Mouse (Mus musculus) olfactory bulb, adult 2 months (tissue): Measurements from ENCODE around the gene Zfp976. TPM values are rescaled to one million over a fixed set of nuclear protein-coding genes. Genes with fewer than 3 reads are reported as not detected.
A peak's percentile ranks its signal among the peaks of the same experiment; 100 is the strongest.
"Not testable (repeated sequence)": the region's sequence is repeated elsewhere in the genome, so short reads cannot be mapped to it uniquely, and the experiment has no call there.

ENCODE experiments used
- H3K27ac ChIP-seq: fragments of 200-500 bp; 2 replicates; pipeline ENCODE4 v1.5.1; 2012; ENCODE audit warnings: low read depth, low read length; ENCODE audit not compliant: insufficient read depth
- H3K4me1 ChIP-seq: fragments of 200-500 bp; 2 replicates; pipeline ENCODE4 v1.6.1; 2012; ENCODE audit warnings: low read length; ENCODE audit not compliant: control insufficient read depth, insufficient read depth
- H3K4me3 ChIP-seq: fragments of 200-500 bp; 2 replicates; pipeline ENCODE4 v1.5.1; 2012; ENCODE audit warnings: mild to moderate bottlenecking, low read depth, low read length, moderate library complexity; ENCODE audit not compliant: insufficient read depth
- CTCF ChIP-seq: fragments of 200-500 bp; IDR thresholded peaks from 2 replicates; pipeline ENCODE4 v1.5.1; 2012; ENCODE audit warnings: low read depth, mild to moderate bottlenecking, low read length, moderate library complexity; ENCODE audit not compliant: insufficient read depth
- POLR2A ChIP-seq: fragments of 200-500 bp; IDR thresholded peaks from 2 replicates; pipeline ENCODE4 v1.6.1; 2012; ENCODE audit warnings: mild to moderate bottlenecking, low read depth, low read length, moderate library complexity; ENCODE audit not compliant: insufficient read depth
- WGBS: fragments of 180-500 bp; shearing (Covaris S2); methylation state at CpG from one replicate; pipeline ENCODE4 v1.1.7; 2018; 5-methylcytosine and 5-hydroxymethylcytosine counted together
- polyA plus RNA-seq: library from polyadenylated mRNA; stranded (reverse); fragments of >200 nt; gene quantifications from 2 replicates; pipeline ENCODE4 v1.2.4, GENCODE M21; 2012; ENCODE audit warnings: low replicate concordance; ENCODE audit not compliant: missing spikeins, insufficient read depth, insufficient read length

Gene Zfp976
- polyA plus RNA-seq: not detected in 2 replicates

DNA sequence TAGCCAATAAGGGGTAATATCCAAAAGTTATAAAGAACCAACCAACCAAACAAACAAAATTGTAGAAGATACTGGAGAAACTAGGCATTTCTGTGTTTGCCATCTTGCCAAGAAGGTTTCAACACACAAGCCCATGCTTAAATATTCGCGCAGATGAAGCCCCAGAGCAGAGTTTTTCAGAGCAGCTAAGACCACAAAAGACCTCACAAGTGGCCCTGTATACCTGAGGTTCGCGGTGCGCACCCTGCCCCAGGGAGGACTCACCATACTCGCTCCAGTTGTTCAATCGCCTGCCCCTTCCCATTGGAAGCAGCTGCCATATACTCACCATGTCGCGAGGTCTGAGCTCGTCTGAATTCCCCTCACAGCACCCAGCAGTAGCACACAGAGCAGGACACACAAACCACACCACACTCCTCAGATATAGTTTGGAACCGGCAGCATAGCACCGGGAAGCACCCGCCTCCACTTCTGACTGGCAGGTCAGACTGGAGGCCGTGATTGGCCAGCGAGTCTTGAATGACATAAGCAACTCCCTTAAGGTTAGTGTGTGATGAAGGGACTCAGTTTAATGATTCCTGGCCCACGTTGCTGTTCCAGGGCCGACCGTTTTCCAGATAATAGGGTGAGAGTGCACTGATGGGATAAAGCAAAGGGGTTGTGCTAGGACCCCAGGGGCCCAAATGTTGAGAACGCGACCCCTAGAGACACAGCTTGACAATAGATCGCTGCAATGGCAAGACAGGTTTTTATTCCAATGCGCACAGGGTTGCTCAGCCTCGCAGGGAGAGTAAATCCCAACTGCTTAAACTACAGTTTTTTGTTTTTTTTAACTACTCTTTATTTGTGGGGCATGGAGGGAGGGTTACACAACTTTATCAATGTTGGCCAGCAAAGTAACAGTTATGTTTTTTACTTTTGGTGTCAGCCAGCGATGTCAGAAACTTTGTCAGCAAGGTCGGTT, at the start of gene Zfp976:
Gene Zfp976 (minus strand): TSS at position 437 of the 964 bp plus-strand sequence.
- WGBS: 3% methylated on average over 25 of the region's 25 CpGs
- not testable (repeated sequence) for H3K4me1 ChIP-seq, H3K27ac ChIP-seq
- peak within 1 kb of the TSS; percentile 56 for H3K4me3 ChIP-seq

DNA sequence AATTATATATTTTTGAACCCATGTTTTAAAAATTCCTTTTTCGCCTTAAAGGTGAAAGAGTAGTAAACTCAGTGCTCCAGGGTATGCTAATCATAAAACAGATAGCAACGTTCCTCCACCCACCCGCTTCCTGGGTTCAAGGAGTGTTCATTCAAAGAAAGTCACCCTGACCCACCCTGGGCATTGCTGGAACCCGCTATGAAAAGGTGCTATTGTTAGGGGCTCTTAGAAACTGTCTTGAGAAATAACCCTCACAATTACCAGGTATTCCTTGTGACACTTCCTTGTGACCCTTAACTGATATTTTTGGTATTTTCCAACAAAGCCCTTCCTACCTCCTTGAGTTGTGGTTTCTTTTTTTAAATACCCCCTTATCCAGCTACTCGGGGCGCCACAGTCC, 37.7 kb upstream of the Zfp976 start:
- not testable (repeated sequence) for H3K4me1 ChIP-seq, H3K27ac ChIP-seq, H3K4me3 ChIP-seq
- WGBS: 93% methylated on average over 6 of the region's 6 CpGs

DNA sequence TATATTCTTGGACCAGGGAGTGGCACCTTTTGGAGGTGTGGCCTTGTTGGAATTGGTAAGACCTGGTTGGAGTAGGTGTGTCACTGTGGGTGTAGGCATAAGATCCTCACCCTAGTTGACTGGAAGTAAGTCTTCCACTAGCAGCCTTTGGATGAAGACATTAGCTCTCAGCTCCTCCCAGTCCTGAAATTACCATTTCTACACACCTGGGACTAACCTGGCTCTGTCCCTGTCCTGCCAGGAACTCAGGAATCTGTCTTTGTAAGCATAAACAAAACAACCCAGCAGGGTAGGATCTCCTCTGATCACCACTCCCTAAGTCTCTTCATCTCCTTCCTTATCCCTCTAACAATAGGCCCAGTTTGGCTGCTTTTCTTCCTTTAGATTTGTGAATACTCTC, 37.3 kb upstream of the Zfp976 start:
- not testable (repeated sequence) for H3K4me3 ChIP-seq, H3K27ac ChIP-seq, H3K4me1 ChIP-seq

DNA sequence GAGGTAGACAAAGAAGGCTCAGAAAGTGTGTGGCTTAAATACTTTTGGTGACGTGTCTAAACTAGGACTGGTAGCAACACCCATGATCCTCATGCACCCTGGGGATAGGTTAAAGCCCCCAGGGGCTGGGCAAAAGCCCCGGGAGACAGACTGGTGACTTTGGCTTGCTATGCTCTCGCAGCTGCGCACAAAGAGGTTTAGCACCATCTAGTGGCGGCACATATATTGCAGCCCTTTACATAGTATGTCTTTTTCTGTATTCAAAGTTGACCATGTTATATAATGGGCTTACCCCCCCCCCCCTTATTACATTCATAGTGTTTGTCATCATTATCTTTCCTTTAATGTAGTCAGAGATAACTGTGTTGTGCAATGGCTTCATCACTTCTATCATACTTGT, 17.8 kb upstream of the Zfp976 start:
- 70% methylated on average over 5 of the region's 5 CpGs for WGBS
- H3K27ac ChIP-seq, H3K4me3 ChIP-seq, H3K4me1 ChIP-seq: not testable (repeated sequence)

DNA sequence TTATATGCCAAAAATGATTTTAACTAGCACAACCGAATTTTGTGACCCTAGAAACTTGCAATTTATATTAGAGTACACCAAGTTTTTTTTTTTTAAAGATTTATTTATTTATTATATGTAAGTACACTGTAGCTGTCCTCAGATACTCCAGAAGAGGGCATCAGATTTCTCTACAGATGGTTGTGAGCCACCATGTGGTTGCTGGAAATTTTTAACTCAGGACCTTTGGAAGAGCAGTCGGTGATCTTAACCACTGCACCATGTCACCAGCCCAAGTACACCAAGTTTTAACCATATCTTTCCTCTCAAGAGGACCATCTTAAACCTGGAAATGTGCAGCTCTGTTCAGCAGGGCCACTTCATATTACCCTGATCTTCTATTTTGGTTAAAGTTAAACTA, 12.8 kb upstream of the Zfp976 start:
- not testable (repeated sequence) for H3K4me1 ChIP-seq, H3K4me3 ChIP-seq, H3K27ac ChIP-seq
- 77% methylated on average over 2 of the region's 2 CpGs for WGBS

DNA sequence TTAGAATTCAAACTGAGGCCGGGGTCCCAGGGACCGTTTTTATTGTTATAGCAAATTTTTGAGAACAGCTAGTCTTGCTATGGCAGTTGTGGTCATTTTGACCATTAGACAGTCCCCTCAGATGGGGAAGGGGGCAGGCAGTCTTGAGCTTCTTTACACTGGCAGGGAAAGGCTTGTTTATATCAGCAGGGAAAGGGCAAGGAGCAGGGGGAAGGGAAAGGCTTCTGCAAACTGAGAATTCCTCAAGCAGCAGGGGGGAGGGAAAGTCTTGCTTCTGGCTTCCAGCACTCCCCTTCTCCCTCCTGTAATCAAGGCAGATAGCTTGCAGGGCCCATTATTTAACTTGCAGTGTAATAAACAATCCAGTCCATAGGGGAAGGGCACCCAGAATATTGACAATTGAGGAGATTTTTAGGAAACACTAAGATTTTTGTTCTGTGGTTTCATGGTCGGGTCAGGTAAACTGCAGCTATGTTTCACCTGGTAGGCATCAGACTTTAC, 782 bp upstream of the Zfp976 start:
- H3K4me1 ChIP-seq, H3K27ac ChIP-seq, H3K4me3 ChIP-seq: not testable (repeated sequence)
- 18% methylated on average over 3 of the region's 3 CpGs for WGBS

DNA sequence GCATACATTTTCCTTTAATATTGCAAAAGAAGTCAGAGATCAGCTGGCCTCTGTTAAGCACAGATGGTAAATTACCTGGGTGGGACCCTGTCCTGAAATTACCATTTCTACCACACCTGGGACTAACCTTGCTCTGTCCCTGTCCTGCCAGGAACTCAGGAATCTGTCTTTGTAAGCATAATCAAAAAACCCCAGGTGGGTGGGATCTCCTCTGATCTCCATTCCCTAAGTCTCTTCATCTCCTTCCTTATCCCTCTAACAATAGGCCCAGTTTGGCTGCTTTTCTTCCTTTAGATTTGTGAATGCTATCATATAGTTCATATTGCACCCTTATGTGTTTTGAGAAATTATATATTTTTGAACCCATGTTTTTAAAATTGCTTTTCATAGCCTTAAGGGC, 11.4 kb downstream of the Zfp976 start:
- not testable (repeated sequence) for H3K4me3 ChIP-seq, H3K4me1 ChIP-seq

DNA sequence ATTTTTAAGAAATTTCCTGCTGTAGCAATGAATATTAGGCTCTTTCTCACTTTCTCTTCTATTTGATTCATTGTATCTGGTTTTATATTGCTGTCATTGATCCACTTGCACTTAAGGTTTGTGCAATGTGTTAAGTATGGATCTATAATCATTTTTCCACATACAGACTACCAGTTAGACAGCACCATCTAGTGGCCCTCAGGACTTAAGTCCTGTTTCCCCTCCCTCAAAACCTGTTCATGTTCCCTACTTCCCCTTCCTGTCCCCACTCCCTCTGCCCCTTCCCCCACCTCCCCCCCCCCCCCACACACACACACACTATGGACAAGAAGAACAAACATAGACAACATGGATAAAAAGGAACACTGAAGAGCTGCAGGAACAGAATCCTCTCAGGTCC, 46.7 kb downstream of the Zfp976 start:
- not testable (repeated sequence) for H3K4me3 ChIP-seq, H3K27ac ChIP-seq, H3K4me1 ChIP-seq

More for the DNA sequence above, 11.4 kb downstream of the Zfp976 start:
- not testable (repeated sequence) for H3K27ac ChIP-seq

DNA sequence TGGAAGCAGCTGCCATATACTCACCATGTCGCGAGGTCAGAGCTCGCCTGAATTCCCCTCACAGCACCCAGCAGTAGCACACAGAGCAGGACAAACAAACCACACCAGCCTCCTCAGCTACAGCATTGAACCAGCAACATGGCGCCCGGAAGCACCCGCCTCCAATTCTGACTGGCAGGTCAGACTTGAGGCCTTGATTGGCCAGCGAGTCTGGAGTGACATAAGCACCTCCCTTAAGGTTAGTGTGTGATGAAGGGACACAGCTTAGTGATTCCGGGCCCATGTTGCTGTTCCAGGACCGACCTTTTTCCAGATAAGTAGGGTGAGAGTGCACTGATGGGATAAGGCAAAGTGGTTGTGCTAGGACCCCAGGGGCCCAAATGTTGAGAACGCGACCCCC, 50.0 kb downstream of the Zfp976 start, which contains the start of gene Zfp977:
Gene Zfp977 (minus strand): TSS at position 135 of the 400 bp plus-strand sequence.
- 91% methylated on average over 11 of the region's 11 CpGs for WGBS
- not testable (repeated sequence) for H3K4me1 ChIP-seq, H3K27ac ChIP-seq, H3K4me3 ChIP-seq

DNA sequence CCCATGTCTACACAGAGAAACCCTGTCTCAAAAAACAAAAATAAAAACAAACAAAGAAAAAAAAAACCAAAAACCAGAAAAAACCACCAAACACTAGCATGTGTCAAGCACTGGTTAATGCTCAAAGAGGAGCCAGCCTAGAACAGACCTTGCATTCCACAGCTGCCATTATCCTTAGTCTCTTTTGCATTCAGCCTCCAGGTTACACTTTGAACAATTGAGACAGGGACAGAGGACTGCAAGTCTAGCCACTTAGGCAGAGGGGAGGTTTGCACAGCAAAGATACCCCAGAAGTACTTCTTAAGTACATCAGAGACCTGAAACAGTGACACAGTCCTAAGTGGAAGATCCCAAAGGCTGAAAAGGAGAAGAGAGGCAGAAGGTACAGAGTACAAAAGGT, 51.1 kb downstream of the Zfp976 start:
- not testable (repeated sequence) for H3K4me1 ChIP-seq, H3K4me3 ChIP-seq, H3K27ac ChIP-seq

DNA sequence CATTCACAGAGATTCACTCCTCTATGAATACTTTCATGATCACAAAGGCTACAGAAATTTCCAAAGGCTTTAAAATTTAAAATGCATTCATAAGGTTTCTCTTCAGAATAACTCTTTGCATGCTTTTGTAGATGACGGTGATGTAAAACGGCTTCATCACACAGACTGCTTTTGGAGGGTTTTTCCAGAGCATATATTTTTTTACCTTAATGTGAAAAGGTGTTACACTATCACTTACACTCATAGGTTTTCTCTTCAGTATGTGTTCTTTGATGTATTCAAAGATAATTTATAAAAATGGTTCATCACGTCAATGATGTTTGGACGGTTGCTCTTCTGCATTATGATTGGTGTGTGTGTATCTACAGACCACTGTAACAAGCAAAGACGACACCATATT, 63.9 kb downstream of the Zfp976 start, which contains the start of gene Gm21028:
Gene Gm21028 (minus strand): TSS at position 101 of the 400 bp plus-strand sequence.
- WGBS: 93% methylated on average over 5 of the region's 5 CpGs

More for the DNA sequence above, 63.9 kb downstream of the Zfp976 start, which contains the start of gene Gm21028:
- no peak for TF ChIP-seq CTCF
- TF ChIP-seq POLR2A: no peak
- no peak within 1 kb of the TSS for H3K27ac ChIP-seq
- no peak within 1 kb of the TSS for H3K4me3 ChIP-seq
- no peaks in the 10 kb centered on the region for H3K4me1 ChIP-seq

Other genes starting within 250 kb of the Zfp976 start
- not detected in 2 replicates for gene 4933421I07Rik, start 194.5 kb downstream of the Zfp976 start, polyA plus RNA-seq
- not detected in 2 replicates for gene Zfp141, start 136.8 kb downstream of the Zfp976 start, polyA plus RNA-seq
- not detected in 2 replicates for gene Gm21028, start 64.0 kb downstream of the Zfp976 start, polyA plus RNA-seq
- gene Zfp977, start 50.0 kb downstream of the Zfp976 start, polyA plus RNA-seq: not detected in 2 replicates
- gene Zfp975, start 50.2 kb upstream of the Zfp976 start, polyA plus RNA-seq: not detected in 2 replicates
- not detected in 2 replicates for gene Gm17067, start 84.4 kb upstream of the Zfp976 start, polyA plus RNA-seq
- gene Vmn2r62, start 150.9 kb upstream of the Zfp976 start, polyA plus RNA-seq: not detected in 2 replicates
- gene Gm2381, start 224.6 kb upstream of the Zfp976 start, polyA plus RNA-seq: not detected in 2 replicates